Mouse (Mus musculus) heart, adult 11 months (tissue): ENCODE data around the gene Ush1c.

Source experiments
- DNase-seq: peaks from one replicate; pipeline ENCODE4 v3.0.0; 2022

The Ush1c gene

GRCm38 (mm10) chr7:46238346-46238745, at the start of gene Ush1c:
TSS of gene Ush1c (minus strand) at chr7:46238503.
- no peak for DNase-seq

- DNase-seq: peak; percentile 80
These were observed 48.7 kb upstream of the Ush1c start for GRCm38 (mm10) chr7:46287051-46287450.

- DNase-seq: peak; percentile 59
These were observed 48.1 kb upstream of the Ush1c start for GRCm38 (mm10) chr7:46286391-46286790.

- DNase-seq: peak; percentile 83
These were observed 47.0 kb upstream of the Ush1c start for GRCm38 (mm10) chr7:46285161-46285839.

- no peak for DNase-seq
These were observed 45.4 kb upstream of the Ush1c start for GRCm38 (mm10) chr7:46283681-46284080.

GRCm38 (mm10) chr7:46282276-46282675, 44.0 kb upstream of the Ush1c start:
- peak; percentile 71 for DNase-seq

- DNase-seq: no peak
These were observed 42.6 kb upstream of the Ush1c start for GRCm38 (mm10) chr7:46280896-46281295.

GRCm38 (mm10) chr7:46279946-46280345, 41.6 kb upstream of the Ush1c start:
- no peak for DNase-seq

- DNase-seq: no peak
These were observed 37.9 kb upstream of the Ush1c start for GRCm38 (mm10) chr7:46276156-46276555.

- no peak for DNase-seq
These were observed 13.5 kb upstream of the Ush1c start for GRCm38 (mm10) chr7:46251841-46252240.

- DNase-seq: no peak
These were observed 9.3 kb upstream of the Ush1c start for GRCm38 (mm10) chr7:46247606-46248005.

GRCm38 (mm10) chr7:46246876-46247275, 8.6 kb upstream of the Ush1c start:
- DNase-seq: no peak

- DNase-seq: no peak
These were observed 2.4 kb upstream of the Ush1c start, which contains the start of gene Otog for GRCm38 (mm10) chr7:46240696-46241095. TSS of gene Otog (plus strand) at chr7:46240987.

GRCm38 (mm10) chr7:46240091-46240490, 1.8 kb upstream of the Ush1c start:
- DNase-seq: no peak

GRCm38 (mm10) chr7:46237192-46237591, 1.1 kb downstream of the Ush1c start:
- DNase-seq: no peak

- DNase-seq: no peak
These were observed 1.9 kb downstream of the Ush1c start for GRCm38 (mm10) chr7:46236363-46236762.

GRCm38 (mm10) chr7:46235948-46236347, 2.4 kb downstream of the Ush1c start:
- no peak for DNase-seq

- DNase-seq: peak; percentile 96
These were observed 11.4 kb downstream of the Ush1c start for GRCm38 (mm10) chr7:46226936-46227335.

- DNase-seq: no peak
These were observed 12.1 kb downstream of the Ush1c start for GRCm38 (mm10) chr7:46226253-46226652.

GRCm38 (mm10) chr7:46220591-46221129, 17.6 kb downstream of the Ush1c start:
- no peak for DNase-seq

GRCm38 (mm10) chr7:46218415-46218814, 19.9 kb downstream of the Ush1c start:
- DNase-seq: no peak

- DNase-seq: no peak
These were observed 21.8 kb downstream of the Ush1c start for GRCm38 (mm10) chr7:46216481-46216880.

- DNase-seq: no peak
These were observed 28.0 kb downstream of the Ush1c start for GRCm38 (mm10) chr7:46210276-46210675.

GRCm38 (mm10) chr7:46208131-46208530, 30.2 kb downstream of the Ush1c start:
- no peak for DNase-seq

GRCm38 (mm10) chr7:46204775-46205174, 33.5 kb downstream of the Ush1c start:
- no peak for DNase-seq
